Mouse (Mus musculus) R1 (cell line): Measurements from ENCODE around the gene Ctxn1.

Source experiments
- DNase-seq: peaks from one replicate; pipeline ENCODE4 v3.0.0-alpha.2; 2018; ENCODE audit warnings: low read depth, low spot score

Ctxn1 gene

DNA sequence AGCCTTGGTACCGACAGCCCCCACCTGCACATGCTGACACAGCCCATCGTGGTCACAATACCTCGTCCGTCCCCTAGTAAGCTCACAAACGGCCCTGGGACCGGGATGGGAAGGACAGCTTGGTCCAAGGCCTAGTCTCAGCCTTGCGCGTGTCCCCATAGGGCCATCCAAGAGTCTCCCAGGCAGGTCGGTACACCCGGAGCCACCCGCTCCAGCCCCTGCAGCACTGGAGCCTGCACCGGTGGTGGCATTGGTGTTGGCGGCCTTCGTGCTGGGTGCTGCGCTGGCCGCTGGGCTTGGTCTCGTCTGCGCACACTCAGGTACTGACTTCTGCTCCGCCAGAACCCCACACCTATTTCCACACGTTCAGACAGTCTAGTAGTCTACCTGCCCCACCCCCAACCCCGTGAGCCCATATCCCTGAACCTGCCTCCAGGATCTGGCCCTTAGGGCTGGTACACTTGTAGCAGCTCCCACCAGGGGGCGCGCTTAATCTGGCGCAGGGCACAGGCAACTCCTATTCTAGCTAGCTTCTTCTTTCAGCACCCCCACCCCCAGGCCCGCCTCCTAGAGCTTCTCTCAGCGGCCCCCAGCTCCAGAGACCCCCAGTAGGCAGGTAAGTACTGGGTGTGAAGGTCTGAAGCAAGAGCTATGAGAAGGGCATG, 8.6 kb downstream of the Ctxn1 start:
- peak; percentile 78 for DNase-seq

DNA sequence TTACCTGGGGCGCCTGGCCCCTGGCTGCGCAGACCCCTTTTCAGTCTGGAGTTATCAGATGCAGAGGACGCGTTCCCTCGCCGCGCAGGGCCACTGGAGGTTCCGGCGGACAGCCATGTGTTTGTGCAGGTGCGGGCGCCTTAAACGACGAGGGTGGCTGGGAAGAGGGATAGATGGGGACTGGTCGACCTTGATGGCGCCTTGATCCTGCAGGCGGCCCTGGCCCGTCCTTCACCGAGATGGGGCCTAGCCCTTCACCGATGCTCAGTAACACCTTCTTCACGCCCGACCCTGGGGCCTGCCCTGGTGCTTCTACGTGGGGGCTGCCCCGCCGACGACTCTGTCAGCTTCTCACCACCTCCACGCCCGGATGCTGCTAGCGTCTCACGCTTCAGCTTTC, 9.9 kb downstream of the Ctxn1 start:
- peak; percentile 57 for DNase-seq

DNA sequence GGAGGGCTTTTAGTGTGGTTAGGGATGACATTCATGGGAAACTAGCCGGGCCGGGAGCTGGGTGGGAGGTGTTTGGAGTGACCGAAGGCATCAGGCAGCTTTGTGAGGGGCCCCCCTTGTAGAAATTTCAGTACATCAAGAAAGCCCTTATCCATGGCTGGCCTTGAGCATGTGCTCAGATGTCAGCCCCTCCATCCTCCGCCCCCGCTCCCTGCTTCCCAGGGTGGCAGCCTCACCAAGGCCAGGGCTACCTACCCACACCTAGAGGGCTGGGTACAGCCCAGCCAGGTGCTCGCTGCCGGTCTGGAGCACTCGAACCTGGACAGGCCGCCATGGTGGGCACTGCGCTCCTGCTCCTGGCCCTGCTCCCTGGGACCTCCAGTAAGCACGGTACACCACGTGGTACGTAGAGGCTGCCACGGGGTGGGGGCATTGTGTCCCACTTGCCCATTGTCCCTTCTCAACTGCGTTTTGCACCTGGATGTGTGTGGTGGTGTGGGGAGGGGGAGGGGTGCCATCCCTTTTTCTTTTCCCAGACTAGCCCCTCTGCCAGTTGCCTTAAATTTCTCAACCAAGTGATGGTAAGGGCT, 11.0 kb downstream of the Ctxn1 start, which contains the start of gene Tgfbr3l:
Gene Tgfbr3l (plus strand): TSS at position 264 of the 590 bp plus-strand sequence.
- no peak for DNase-seq

DNA sequence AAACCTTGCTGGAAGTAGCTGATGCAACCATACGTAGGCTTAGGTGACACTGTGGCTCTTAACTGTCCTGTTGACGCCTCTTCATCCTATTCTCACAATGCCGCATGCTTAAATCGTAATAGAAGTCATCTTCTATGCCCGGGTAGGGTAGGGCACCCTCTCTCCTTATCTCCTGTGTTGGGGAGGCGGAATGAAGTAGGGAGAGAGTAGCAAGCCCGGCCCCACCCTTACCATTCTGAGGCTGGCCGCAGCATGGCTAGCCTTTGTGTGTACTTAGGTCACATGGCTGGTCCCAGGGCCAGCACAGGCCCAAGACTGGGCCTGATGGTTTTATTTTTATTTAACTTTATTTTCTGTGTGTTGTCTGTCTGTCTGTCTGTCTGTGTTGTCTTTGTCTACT, 11.8 kb downstream of the Ctxn1 start:
- no peak for DNase-seq

DNA sequence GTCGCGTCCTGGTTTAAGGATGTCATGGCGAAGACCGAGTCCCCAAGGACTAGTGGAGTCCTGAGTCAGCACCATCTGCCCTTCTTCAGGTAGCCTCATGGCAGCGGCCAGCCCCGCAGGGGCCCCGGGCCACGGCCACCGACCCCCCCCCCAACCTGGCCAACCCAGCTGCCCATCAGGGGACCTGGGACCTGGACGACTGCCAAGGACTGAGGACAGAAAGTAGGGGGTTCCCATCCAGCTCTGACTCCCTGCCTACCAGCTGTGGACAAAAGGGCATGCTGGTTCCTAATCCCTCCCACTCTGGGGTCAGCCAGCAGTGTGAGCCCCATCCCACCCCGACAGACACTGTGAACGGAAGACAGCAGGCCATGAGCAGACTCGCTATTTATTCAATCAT, 13.3 kb downstream of the Ctxn1 start:
- DNase-seq, result no peak

DNA sequence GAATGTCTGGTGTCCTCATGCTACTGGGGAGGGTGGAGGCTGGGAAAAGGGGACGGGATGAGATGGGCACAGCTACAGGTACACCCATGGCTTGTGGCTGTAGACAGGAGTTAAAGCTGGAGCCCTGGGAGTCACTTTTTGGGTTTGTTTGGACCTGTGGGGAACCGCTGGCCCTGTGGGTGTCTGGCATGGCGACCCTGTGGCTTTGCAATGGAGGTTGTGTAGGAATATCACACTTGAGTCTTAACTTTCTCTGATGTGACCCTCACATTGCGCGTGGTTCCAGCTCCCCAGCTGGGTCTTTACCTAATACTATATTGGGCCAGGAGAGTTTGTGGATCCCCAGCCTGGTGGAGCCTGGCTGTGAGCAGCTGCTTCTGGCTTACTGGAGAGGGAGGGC, 14.0 kb downstream of the Ctxn1 start:
- no peak for DNase-seq

DNA sequence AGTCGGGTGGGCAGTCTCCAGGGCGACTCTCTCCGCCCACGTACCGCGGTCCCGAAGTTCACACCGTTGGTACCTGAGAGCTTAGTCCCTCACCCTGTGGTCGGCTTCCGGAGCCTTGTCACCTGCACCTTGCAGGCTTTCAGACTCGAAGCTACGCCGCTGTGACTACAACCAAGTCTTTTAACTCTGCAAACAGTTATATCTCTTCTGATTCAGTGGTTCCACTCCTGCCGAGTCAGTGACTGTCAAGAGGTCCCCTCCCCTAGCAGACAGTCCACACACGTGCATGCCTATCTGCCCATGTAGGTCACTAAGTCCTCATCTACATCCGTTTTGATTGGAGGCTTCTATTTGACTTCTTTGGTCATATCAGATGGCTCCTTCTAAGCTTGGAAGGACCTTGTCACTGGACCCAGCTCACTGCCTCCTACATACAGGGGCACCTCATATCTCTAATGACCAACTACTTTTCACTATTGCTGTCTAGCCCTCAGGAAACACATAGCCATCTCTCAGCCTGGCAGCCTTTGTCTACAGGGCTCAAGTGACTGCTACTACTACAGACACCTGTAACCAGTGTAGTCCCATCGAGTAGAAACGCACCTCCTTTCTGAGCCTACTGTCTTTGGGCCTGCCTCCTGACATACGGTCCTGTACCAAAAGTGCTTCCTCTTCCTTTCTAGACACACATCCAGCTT, 19.7 kb downstream of the Ctxn1 start:
- DNase-seq, result no peak

DNA sequence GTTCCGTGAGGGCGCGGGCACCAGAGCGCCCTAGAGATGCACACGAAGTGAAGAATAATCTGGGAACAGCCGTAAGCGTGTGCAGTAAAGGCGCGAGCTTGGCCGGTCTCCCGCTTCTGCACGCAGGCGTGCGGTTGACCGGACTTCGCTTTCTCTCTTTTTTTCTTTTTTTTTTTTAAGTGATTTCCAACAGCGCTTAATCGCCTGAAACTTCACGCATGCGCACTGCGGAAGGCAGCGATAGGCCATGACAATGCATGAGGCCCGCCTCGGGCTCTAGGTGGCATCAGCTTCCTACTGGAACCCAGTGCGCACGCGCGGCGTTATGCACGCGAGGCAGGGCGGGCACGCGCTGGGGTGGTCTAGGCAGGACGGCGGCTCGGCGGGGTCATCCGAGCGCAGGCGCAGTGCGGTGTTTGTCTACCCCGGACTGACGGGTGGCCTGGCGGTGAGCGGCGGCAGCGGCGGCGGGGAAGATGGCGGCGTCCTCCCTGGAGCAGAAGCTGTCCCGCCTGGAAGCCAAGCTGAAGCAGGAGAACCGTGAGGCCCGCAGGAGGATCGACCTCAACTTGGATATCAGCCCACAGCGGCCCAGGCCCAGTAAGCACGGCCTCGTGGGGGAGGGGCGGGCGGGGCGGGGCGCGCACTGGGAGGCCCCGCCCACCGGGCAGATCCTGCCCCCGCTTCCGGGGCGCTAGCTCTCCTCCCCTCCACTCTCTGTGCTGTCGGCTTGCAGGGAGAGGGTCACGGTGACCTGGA, 20.5 kb downstream of the Ctxn1 start, which contains the start of the genes Map2k7 and Gm49320:
Gene Map2k7 (plus strand): TSS at position 307 of the 759 bp plus-strand sequence.
Gene Gm49320 (plus strand): TSS at position 432 of the 759 bp plus-strand sequence.
- peak; percentile 99 for DNase-seq

DNA sequence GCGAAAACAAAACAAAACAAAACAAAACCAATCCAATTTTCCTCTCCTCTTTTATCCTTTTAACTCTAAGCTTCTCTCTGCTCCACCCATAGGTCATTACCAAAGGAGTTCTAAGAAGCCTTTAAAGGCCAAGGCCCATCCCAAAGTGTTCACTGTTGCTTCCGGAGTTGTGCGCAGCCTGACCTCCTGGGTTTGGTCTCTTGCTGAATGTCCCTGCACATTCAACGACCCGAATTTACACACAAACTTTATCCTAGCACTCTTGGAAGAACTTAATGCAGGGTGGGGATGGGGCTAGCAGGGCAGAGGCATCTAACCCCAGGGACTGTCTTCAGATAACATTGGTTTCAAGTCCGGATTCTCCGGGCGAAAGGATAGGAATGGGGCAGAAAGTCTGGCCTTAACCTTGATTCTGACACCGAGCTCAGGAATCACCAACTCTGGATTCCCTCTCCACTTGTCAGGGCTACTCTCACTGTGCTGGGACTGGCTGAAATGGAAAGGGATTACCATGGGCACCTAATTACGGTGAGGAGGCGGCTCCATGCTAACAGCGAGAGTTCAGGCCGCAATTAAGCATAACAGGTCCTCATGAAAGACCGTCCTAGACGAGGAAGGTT, 21.1 kb downstream of the Ctxn1 start:
- DNase-seq, result peak; percentile 63

DNA sequence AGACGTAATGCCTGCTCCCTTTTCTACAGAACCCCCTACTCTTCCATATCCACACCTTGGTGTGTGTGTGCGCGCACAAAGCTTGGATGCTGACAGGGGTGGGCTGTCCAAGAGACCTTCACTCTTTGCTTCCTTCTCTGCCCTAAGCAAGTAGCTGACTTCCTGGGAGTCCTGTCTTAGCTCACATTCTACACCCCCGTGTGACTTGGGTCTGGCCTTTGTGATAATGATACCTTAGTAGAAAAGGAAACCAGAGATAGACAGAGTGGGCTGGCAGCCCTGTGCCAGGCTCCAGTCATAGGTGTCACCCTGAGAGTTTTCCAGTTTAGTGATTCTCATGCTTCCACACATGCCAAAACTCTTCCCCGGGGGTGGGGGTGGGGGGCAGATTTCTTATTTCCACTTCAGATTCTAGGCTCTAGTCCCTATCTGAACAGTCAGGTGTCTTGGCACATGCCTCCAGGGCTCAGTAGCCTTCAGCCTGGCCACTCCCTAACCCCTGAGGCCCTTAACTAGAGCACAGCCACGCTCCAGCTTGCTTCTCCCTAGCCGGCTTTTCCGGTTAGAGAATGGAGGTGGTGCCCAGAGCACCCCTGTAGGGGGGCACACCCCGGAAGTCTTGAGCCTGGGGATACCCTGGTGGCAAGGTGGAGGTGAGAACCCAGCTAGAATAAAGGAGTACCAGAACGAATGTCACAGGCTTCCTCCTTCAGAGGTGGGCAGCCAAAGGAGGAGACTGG, 28.3 kb downstream of the Ctxn1 start:
- no peak for DNase-seq

DNA sequence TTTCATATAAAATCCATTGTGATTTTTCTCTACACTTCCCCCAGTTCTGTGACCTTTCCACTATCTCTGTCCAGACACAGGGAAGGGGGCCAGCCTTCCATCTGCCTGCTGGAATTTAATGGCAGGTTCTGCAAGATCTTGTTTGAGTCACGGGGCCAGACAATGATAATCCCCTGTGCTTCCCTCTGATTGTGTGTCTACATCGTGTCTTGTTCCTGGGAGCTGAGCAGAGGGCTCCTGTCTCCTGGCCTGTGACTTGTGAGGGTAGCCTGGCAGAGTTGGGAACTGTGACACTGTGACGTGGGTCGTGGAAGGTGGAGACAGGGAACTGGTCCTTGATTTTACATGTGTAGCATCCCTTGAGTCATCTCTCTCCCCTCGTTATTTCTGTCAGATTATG, 29.3 kb downstream of the Ctxn1 start:
- DNase-seq, result no peak

DNA sequence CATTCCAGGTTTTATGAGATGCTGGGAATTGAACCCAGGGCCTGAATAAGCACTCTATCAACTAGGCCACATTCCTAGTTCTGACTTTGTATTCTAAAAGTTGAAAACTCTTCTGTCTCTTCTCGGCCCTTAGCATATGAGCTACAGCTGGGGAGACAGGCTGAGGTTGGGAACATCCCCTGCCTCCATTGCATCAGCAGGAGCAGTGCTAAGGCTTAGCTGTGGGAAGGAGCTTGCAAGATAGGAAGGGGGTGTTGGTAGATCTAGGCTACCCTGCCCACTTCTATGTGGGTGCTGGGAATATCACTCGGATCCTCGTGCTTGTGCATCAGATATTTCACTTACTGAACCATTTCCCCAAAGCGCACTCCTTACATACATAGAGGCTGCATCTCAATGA, 31.2 kb downstream of the Ctxn1 start:
- no peak for DNase-seq

DNA sequence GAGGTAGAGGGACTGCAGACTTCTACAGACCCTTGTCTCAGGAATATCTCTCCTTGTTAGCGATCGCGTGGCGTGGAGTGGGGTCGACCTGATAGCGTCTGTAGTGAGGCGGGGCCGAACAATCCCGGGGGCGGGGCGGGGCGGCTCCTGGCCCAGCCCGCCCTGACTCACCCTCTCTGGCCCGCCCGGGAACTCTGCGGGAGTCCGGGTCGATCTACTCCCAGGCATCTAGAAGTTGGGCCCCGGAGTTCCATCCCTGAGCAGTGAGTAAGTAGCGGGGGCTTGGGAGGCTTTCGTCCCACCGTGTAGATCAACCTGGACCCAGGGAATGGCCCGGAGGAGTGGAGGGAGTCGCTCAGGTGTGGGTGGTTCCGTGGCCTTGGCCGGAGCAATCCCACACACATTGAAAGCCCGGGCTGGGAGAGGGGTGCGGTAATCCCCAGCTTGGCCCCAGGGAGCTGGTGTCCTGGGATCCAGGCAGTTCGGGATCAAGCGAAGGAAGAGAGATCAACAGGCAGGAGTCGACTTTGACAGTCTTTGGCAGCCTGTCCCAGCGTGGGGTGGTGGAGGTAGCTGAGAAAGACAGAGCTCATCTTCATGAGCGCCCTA, 32.2 kb downstream of the Ctxn1 start, which contains the start of gene Lrrc8e:
Gene Lrrc8e (plus strand): TSS at position 89 of the 609 bp plus-strand sequence.
- peak; percentile 42 for DNase-seq

DNA sequence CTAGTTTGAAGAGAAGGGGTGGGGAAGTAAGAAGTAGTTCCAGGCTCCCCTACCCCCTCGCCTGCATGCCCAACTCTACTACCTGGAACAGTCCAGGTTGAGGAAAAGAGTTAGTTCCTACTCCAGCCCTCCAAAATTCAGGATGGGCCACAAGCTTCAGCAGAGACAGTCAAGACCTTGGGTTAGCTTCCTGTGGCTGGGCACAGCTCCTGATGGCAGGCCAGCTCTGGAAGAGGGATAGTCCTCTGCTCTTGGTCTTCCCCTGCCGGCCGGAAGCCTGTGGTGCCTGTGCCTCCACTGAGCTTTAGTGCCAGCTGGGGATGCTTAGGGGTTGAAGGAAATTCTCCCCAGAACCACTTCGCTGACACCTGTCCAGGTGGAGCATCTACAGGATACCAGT, 32.8 kb downstream of the Ctxn1 start:
- DNase-seq, result no peak

DNA sequence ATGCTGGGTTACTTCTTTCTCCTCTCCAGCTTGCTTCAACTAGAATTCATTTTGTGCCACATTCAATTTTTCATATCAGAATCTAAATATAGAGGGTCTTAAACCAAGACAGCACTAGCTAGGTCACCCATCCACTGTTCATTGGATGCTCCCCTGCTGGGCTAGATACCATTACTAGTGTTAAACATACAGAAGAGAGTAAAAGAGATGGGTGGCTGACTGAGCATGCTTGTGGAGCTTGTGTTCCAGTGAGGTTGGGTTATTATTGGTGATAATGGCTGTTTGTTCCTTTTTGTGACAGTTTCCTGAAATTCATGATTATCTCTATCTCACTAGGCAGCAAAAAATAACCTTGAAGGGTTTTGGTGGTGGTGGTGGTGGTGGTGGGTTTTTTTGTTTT, 37.0 kb downstream of the Ctxn1 start:
- DNase-seq, result no peak

DNA sequence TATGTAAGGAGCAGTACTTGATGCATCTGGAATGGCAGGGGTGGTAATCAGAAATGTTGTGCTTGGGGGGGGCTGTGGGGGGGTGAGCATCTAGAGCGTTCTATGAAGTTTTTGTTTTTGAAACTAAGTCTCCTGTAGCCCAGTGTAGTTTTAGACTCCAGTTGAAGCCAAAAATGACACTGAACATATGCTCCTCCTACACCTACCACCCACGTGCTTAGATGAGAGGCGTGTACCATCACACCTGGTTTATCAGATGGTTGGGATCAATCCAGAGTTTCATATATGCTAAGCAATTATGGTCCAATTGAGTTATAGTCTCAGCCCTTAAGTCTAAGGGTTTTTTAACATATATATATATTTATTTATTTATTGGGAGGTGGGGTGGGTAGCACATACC, 39.5 kb downstream of the Ctxn1 start:
- no peak for DNase-seq

DNA sequence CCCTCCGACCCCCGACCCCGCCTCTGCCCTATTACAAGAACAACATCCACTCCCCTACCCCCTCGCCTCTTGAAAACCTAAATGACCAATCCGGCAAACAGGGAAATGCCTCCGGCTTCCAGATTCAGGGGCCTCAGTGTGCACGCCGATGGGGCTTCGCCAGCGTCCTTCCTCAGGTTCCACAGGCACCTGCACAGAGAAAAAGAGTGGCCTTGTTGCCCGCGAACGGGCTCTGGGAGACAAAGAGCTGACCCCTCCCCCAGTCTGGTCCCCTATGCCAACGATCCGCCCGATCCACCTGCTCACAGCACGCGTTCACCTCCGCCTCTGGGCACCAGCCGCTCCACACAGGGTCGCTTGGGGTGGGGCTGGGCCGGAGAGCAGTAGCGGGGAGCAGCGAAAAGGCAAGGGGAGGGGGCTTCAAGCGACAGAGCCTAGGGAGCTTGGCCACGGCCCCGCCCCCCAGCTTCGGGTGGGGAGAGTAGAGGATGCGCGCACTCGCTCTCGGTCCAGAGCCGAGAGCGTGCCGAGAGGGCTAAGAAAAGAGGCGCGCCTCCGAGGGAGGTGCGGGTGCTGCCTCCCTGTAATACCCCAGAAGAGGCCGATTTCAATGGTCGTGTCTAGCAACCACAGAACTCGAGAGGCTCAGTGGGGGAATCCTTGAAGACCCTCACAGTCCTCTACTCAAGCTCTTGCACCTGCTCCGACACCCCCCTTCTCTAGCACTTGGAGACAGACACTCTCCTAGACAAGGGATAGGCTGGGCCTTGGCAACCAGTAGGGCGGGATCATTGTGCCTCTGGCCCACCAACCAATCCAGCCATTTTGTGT, 42.1 kb downstream of the Ctxn1 start, which contains the start of gene Prr36:
Gene Prr36 (minus strand): TSS at position 669 of the 831 bp plus-strand sequence.
- DNase-seq, result peak; percentile 94

DNA sequence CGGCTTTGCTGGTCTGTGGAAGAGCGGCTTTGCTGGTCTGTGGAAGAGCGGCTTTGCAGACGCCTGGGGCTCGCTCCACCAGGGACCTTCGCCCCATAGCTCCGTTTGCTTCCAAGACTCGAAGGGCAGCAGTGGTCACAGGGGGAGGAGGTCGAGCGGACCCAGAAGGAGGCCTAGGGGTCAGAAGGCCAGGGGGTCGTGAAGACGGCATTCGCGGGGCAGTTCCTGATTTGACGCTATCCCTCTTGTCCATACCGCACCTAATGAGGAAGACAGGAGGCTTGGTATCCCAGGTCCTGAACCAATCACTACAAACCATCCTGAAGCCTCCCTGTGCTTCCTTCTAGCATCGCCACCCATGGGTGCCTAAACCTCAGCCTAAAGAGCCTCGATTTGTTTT, 42.8 kb downstream of the Ctxn1 start:
- no peak for DNase-seq
